Mouse (Mus musculus): ENCODE data around the gene Eef1b2. TPM values are rescaled to one million over a fixed set of nuclear protein-coding genes. Genes with fewer than 3 reads are reported as not detected.
"Not testable (repeated sequence)": the region's sequence is repeated elsewhere in the genome, so short reads cannot be mapped to it uniquely, and the experiment has no call there.

Eef1b2 gene
- 961 and 999 TPM in 2 replicates for total RNA-seq (2017)

GRCm38 (mm10) chr1:63176604-63177421, at the start of gene Eef1b2, which contains the start of gene Ndufs1:
TSS of gene Eef1b2 (plus strand) at chr1:63176825.
TSS of gene Ndufs1 (minus strand) at chr1:63176833.
- peak; percentile 81 for ATAC-seq (ENCODE audit: extremely low read depth, insufficient number of reproducible peaks, low FRiP score, poor library complexity, severe bottlenecking)

GRCm38 (mm10) chr1:63129273-63129672, 47.4 kb upstream of the Eef1b2 start:
- no peak for ATAC-seq (ENCODE audit: extremely low read depth, insufficient number of reproducible peaks, low FRiP score, poor library complexity, severe bottlenecking)

- no peak for ATAC-seq (ENCODE audit: extremely low read depth, insufficient number of reproducible peaks, low FRiP score, poor library complexity, severe bottlenecking)
Measured at GRCm38 (mm10) chr1:63129857-63130690, 46.6 kb upstream of the Eef1b2 start.

DNA sequence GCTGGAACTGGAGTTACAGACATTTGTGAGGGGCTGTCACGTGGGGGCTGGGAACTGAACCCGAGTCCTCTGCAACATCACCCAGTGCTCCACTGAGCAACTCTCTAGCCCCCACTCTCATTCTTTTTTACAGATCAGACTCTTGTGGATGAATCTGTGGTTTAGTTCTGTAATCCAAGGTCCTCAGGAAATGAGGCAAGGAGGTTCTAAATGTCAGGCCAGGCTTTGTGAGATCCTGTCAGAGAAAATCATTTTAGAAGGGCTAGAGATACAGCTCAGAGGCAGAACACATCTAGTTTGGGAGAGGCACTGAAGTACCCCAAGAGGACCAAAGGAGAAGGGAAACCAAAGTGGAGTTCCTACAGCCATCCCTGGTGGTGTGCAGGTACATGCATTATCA, 45.7 kb upstream of the Eef1b2 start:
- ATAC-seq (ENCODE audit: extremely low read depth, insufficient number of reproducible peaks, low FRiP score, poor library complexity, severe bottlenecking), result no peak

DNA sequence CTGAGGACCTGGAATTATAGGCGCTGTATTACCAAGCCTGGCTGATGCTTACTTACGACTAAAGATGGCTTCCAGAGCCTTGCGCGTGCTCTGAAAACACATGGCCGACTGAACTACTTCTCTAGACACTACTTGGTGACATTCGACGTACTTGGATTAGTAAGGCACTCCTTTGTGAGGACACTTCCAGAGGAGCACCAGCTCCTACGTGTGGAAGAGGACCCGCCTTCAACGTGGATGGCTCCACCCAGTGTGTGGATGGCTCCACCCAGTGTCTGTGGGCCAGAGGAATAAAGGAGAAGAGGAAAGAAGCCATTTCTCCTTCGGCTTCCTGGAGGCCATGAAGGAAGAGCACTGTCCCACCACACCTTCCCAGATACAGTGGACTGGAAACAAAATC, 44.9 kb upstream of the Eef1b2 start:
- ATAC-seq (ENCODE audit: extremely low read depth, insufficient number of reproducible peaks, low FRiP score, poor library complexity, severe bottlenecking), result no peak

DNA sequence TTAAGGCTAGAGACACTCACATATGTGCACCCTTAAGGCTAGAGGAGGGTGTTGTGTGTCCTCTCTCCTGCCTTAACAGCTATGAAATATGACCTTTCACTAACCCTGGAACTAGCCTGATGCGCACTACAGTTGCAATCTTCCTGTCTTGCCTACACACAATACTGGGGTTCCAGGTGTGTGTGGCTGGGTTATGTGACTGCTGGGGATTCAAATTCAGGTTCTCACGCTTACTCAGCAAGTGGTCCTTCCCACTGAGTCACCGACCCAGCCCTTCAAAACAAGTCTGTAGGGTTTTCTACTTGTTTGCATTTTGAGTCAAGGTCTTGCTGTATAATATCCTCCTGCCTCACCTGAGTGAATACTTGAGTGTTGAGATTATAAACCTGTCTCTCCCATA, 42.1 kb upstream of the Eef1b2 start:
- ATAC-seq (ENCODE audit: extremely low read depth, insufficient number of reproducible peaks, low FRiP score, poor library complexity, severe bottlenecking), result no peak

- no peak for ATAC-seq (ENCODE audit: extremely low read depth, insufficient number of reproducible peaks, low FRiP score, poor library complexity, severe bottlenecking)
Measured at GRCm38 (mm10) chr1:63137971-63138370, 38.7 kb upstream of the Eef1b2 start.

- ATAC-seq (ENCODE audit: extremely low read depth, insufficient number of reproducible peaks, low FRiP score, poor library complexity, severe bottlenecking), result not testable (repeated sequence)
Measured at GRCm38 (mm10) chr1:63138586-63138985, 38.0 kb upstream of the Eef1b2 start.

- no peak for ATAC-seq (ENCODE audit: extremely low read depth, insufficient number of reproducible peaks, low FRiP score, poor library complexity, severe bottlenecking)
Measured at GRCm38 (mm10) chr1:63140231-63140630, 36.4 kb upstream of the Eef1b2 start.

GRCm38 (mm10) chr1:63168638-63169037, 8.0 kb upstream of the Eef1b2 start:
- ATAC-seq (ENCODE audit: extremely low read depth, insufficient number of reproducible peaks, low FRiP score, poor library complexity, severe bottlenecking), result no peak

GRCm38 (mm10) chr1:63175853-63176252, 772 bp upstream of the Eef1b2 start:
- ATAC-seq (ENCODE audit: extremely low read depth, insufficient number of reproducible peaks, low FRiP score, poor library complexity, severe bottlenecking), result no peak

DNA sequence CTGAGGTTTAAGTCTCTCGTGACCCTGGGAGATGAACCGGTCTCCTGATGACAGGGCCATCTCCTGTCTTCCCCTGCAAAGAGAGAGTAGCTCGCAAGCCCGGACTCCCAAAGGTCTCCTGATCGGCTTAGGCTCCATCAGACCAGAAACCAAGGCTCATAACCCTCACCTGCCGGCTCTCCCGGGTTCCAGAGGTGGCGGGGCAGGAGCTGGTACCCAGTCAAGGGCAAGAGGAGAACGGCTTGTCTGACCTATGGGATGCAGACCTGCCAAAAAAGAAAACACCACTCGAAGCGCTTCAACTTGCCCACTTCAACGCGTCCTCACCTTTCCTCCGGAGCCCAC, 394 bp upstream of the Eef1b2 start:
- no peak for ATAC-seq (ENCODE audit: extremely low read depth, insufficient number of reproducible peaks, low FRiP score, poor library complexity, severe bottlenecking)

GRCm38 (mm10) chr1:63178308-63178707, 1.7 kb downstream of the Eef1b2 start:
- ATAC-seq (ENCODE audit: extremely low read depth, insufficient number of reproducible peaks, low FRiP score, poor library complexity, severe bottlenecking), result no peak

- no peak for ATAC-seq (ENCODE audit: extremely low read depth, insufficient number of reproducible peaks, low FRiP score, poor library complexity, severe bottlenecking)
Measured at GRCm38 (mm10) chr1:63180122-63180521, 3.5 kb downstream of the Eef1b2 start.

- not testable (repeated sequence) for ATAC-seq (ENCODE audit: extremely low read depth, insufficient number of reproducible peaks, low FRiP score, poor library complexity, severe bottlenecking)
Measured at GRCm38 (mm10) chr1:63180575-63180974, 4.0 kb downstream of the Eef1b2 start.

GRCm38 (mm10) chr1:63181019-63181418, 4.4 kb downstream of the Eef1b2 start:
- ATAC-seq (ENCODE audit: extremely low read depth, insufficient number of reproducible peaks, low FRiP score, poor library complexity, severe bottlenecking), result peak; percentile 87

DNA sequence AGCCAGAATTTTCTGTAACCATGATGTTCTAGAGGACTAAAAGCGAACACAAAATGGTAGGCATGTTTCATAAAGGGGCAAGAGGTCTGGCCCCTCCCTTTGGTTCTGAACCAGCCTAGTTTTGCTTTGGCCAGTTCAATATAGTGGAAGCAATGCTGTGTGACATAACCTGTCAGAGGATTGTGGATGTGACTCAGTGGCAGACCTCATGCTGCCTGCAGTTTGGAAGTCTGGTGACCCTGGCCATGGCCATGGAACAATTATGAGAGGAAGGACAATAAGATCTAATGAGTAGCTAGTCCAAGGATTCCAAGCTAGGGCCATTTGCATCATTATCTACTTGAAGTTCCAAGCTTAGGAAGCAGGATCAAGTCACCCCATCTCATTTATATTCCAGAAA, 4.9 kb downstream of the Eef1b2 start:
- no peak for ATAC-seq (ENCODE audit: extremely low read depth, insufficient number of reproducible peaks, low FRiP score, poor library complexity, severe bottlenecking)

DNA sequence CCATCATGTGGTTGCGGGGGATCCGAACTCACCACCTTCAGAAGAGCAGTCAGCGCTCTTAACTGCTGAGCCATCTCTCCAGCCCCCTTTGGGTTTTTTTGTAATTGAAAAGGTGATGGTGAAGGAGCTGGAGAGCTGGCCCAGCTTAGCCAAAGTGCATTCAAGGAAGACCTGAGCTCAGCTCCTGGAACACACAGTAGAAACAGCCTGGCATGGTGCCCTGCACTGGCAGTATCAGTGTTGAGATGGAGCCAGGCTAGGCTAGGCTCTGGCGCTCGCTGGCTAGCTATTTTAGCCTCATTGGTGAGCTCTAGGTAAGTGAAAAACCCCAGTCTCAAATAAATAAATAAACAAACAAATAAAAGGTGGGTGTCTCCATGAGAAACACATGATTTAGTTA, 5.6 kb downstream of the Eef1b2 start:
- ATAC-seq (ENCODE audit: extremely low read depth, insufficient number of reproducible peaks, low FRiP score, poor library complexity, severe bottlenecking), result no peak

GRCm38 (mm10) chr1:63182636-63183270, 6.1 kb downstream of the Eef1b2 start:
- ATAC-seq (ENCODE audit: extremely low read depth, insufficient number of reproducible peaks, low FRiP score, poor library complexity, severe bottlenecking), result no peak

GRCm38 (mm10) chr1:63185430-63185829, 8.8 kb downstream of the Eef1b2 start:
- not testable (repeated sequence) for ATAC-seq (ENCODE audit: extremely low read depth, insufficient number of reproducible peaks, low FRiP score, poor library complexity, severe bottlenecking)
